In genomic region chr13:26951461-26951860, GRCm38 (mm10) we compare ENCODE assay signal across 31 mouse cellular contexts.
DNase-seq lines count a peak whose midpoint lies in the region; ATAC-seq lines count a peak whose summit lies in the region.
"Had no signal": no experiment of that assay in that cellular context is flagged by ENCODE, and none has a peak within 500 bp of the region (broad histone marks: within the 10 kb centered on the region; RNA-seq: fewer than 3 reads in every experiment).

No protein-coding gene starts in this region.

- H3K9ac ChIP-seq in hindbrain, embryonic 13.5 days, result no peak overlapping the region
- H3K9ac ChIP-seq: embryonic facial prominence, embryonic 13.5 days; forebrain, embryonic 13.5 days; heart, embryonic 12.5 days; heart, embryonic 15.5 days; hindbrain, embryonic 14.5 days had no signal

- H3K9me3 ChIP-seq in hindbrain, embryonic 13.5 days, result no peaks in the 10 kb centered on the region
- H3K9me3 ChIP-seq: embryonic facial prominence, embryonic 10.5 days; embryonic facial prominence, embryonic 13.5 days; forebrain, embryonic 13.5 days; heart, embryonic 12.5 days; heart, embryonic 15.5 days; hindbrain, embryonic 10.5 days had no signal

- intact Hi-C loops in left cerebral cortex, postnatal 25 days (cut with DNase I), result no loop called here

- H3K27me3 ChIP-seq in hindbrain, embryonic 13.5 days, result no peaks in the 10 kb centered on the region
- H3K27me3 ChIP-seq: embryonic facial prominence, embryonic 13.5 days; forebrain, embryonic 13.5 days; heart, embryonic 12.5 days; heart, embryonic 15.5 days had no signal

- peak; percentile 9 to 41 for DNase-seq in frontal cortex, adult 2 months (ENCODE audit: extremely low spot score in 1 of 2, low spot score in 1 of 2)
- DNase-seq in frontal cortex, postnatal 14 days (ENCODE audit: low spot score in 2 of 2), result no peak
- DNase-seq in left cerebral cortex, adult 9 months (ENCODE audit: low spot score in 2 of 2), result peak; percentile 8 to 11
- no peak for DNase-seq in left cerebral cortex, adult 8-10 months (ENCODE audit: low spot score in 2 of 2)
- DNase-seq in left cerebral cortex, postnatal 25 days (ENCODE audit: low spot score in 2 of 2), result peak; percentile 3 to 72
- DNase-seq: adrenal gland, adult 2 months; adrenal gland, postnatal 14 days; cerebellum, adult 11-12 months; cerebellum, adult 8-10 months; cerebellum, postnatal 10 days; cerebellum, postnatal 36 days; embryo, embryonic 11 days; gastrocnemius, adult 2 months; gastrocnemius, postnatal 14 days; heart, adult 18-20 months; heart, postnatal 10 days; heart, postnatal 36 days had no signal

- H3K36me3 ChIP-seq in hindbrain, embryonic 13.5 days, result no peaks in the 10 kb centered on the region
- H3K36me3 ChIP-seq: embryonic facial prominence, embryonic 10.5 days; embryonic facial prominence, embryonic 13.5 days; heart, embryonic 12.5 days; heart, embryonic 15.5 days; hindbrain, embryonic 10.5 days had no signal

- 93% methylated on average over 2 of the region's 2 CpGs for WGBS in hindbrain, embryonic 13.5 days

- no peaks in the 10 kb centered on the region for H3K4me1 ChIP-seq in hindbrain, embryonic 13.5 days (replicated peaks)
- H3K4me1 ChIP-seq: embryonic facial prominence, embryonic 10.5 days; embryonic facial prominence, embryonic 13.5 days; forebrain, embryonic 13.5 days; heart, embryonic 12.5 days; heart, embryonic 15.5 days; hindbrain, embryonic 10.5 days had no signal

- no peak overlapping the region for H3K27ac ChIP-seq in hindbrain, embryonic 13.5 days
- H3K27ac ChIP-seq: embryonic facial prominence, embryonic 10.5 days; embryonic facial prominence, embryonic 13.5 days; forebrain, embryonic 13.5 days; gastrocnemius, adult 2 months; heart, embryonic 15.5 days; hindbrain, embryonic 10.5 days; hindbrain, embryonic 14.5 days; hindbrain, postnatal 0 days had no signal

- no peak for ATAC-seq in hindbrain, embryonic 13.5 days (ENCODE audit: low FRiP score)
- ATAC-seq: CD4-positive, CD25-positive, alpha-beta regulatory T cell, adult 4 months; forebrain, embryonic 13.5 days; forebrain, embryonic 16.5 days; hindbrain, postnatal 0 days; inflammation-experienced regulatory T-cells, adult 6 months; intestine, embryonic 16.5 days had no signal

- no peak overlapping the region for H3K4me3 ChIP-seq in hindbrain, embryonic 13.5 days
- H3K4me3 ChIP-seq: embryonic facial prominence, embryonic 10.5 days; embryonic facial prominence, embryonic 13.5 days; erythroblast, embryonic 14.5 days; forebrain, embryonic 13.5 days; gastrocnemius, adult 2 months; heart, embryonic 12.5 days; heart, embryonic 15.5 days; hindbrain, embryonic 10.5 days had no signal

- no peak overlapping the region for H3K4me2 ChIP-seq in hindbrain, embryonic 13.5 days
- H3K4me2 ChIP-seq: embryonic facial prominence, embryonic 13.5 days; forebrain, embryonic 13.5 days; heart, embryonic 12.5 days; heart, embryonic 15.5 days; hindbrain, embryonic 14.5 days had no signal

Comparison
In these comparisons a context has a peak if more than half of its experiments do, and no peak if none do; other contexts are left out.
1. DNase-seq: peak in frontal cortex, adult 2 months (2 of 2), left cerebral cortex, adult 9 months (2 of 2) and left cerebral cortex, postnatal 25 days (2 of 2); none in frontal cortex, postnatal 14 days (0 of 2) and left cerebral cortex, adult 8-10 months (0 of 2).